Mouse (Mus musculus) CH12.LX (cell line): ENCODE data around the gene Slc48a1. TPM values are rescaled to one million over a fixed set of nuclear protein-coding genes. Genes with fewer than 3 reads are reported as not detected.

ENCODE experiments used
- DNase-seq: peaks from one replicate; pipeline ENCODE4 v3.0.0-alpha.2; 2013; ENCODE audit errors: extremely low read depth
- H3K27ac ChIP-seq: 2 replicates; pipeline ENCODE4 v1.5.1; 2012; ENCODE audit warnings: low read depth, mild to moderate bottlenecking, control low read depth, moderate library complexity; ENCODE audit not compliant: insufficient read depth
- H3K27me3 ChIP-seq: replicated peaks from 2 replicates; pipeline ENCODE3; 2012; ENCODE audit warnings: inconsistent platforms
- H3K36me3 ChIP-seq, 2 experiments: replicated peaks in 1 of 2; 2 replicates each; pipeline versions ENCODE3 to v1.6.1; 2012; ENCODE audit warnings: inconsistent platforms in 1 of 2, low read length in 1 of 2, mild to moderate bottlenecking in 1 of 2, mixed read lengths in 1 of 2, moderate library complexity in 1 of 2; ENCODE audit not compliant: control insufficient read depth in 1 of 2, insufficient read depth in 1 of 2
- H3K4me1 ChIP-seq, 2 experiments: 2 replicates each; pipeline ENCODE4 v1.6.1; 2012; ENCODE audit warnings: inconsistent platforms in 1 of 2, moderate library complexity in 1 of 2; ENCODE audit not compliant: insufficient read depth in 2 of 2, control insufficient read depth in 1 of 2
- H3K4me2 ChIP-seq: 2 replicates; pipeline ENCODE4 v1.6.1; 2012; ENCODE audit warnings: low read depth, mild to moderate bottlenecking, control low read depth; ENCODE audit not compliant: poor library complexity, insufficient read depth, severe bottlenecking
- H3K4me3 ChIP-seq, 3 experiments: fragments of 150-350 bp in 1 of 3; sonication (generic) in 1 of 3; replicated peaks in 1 of 3; 2 replicates each; pipeline versions ENCODE3 to v1.5.1; 2011 to 2012; ENCODE audit warnings: low read depth in 2 of 3, low read length in 2 of 3, mild to moderate bottlenecking in 2 of 3, moderate library complexity in 2 of 3, control low read depth in 1 of 3, improper control_type of control experiment in 1 of 3, inconsistent platforms in 1 of 3, mixed read lengths in 1 of 3; ENCODE audit not compliant: poor library complexity in 1 of 3
- H3K79me2 ChIP-seq: replicated peaks from 2 replicates; pipeline ENCODE4 v1.6.1; 2012; ENCODE audit warnings: mild to moderate bottlenecking, moderate library complexity; ENCODE audit not compliant: control insufficient read depth, poor library complexity, insufficient read depth, severe bottlenecking; ENCODE audit errors: extremely low read depth
- H3K9ac ChIP-seq: 2 replicates; pipeline ENCODE4 v1.6.1; 2012; ENCODE audit warnings: low read depth, mild to moderate bottlenecking, control low read depth, moderate library complexity; ENCODE audit not compliant: insufficient read depth
- H3K9me3 ChIP-seq: replicated peaks from 2 replicates; pipeline ENCODE3; 2012; ENCODE audit warnings: low read length, inconsistent platforms, mixed read lengths
- ETS1 ChIP-seq: conservative IDR thresholded peaks from 2 replicates; pipeline ENCODE4 v1.6.1; 2012; ENCODE audit warnings: low read depth, mild to moderate bottlenecking, inconsistent platforms, low read length, improper control_type of control experiment, moderate library complexity
- HCFC1 ChIP-seq: IDR thresholded peaks from 2 replicates; pipeline ENCODE4 v1.6.1; 2012; ENCODE audit warnings: low read depth, mild to moderate bottlenecking, inconsistent platforms, low read length, improper control_type of control experiment
- JUND ChIP-seq: conservative IDR thresholded peaks from 2 replicates; pipeline ENCODE4 v1.6.1; 2011; ENCODE audit warnings: low read depth, low read length, improper control_type of control experiment
- KAT2A ChIP-seq: IDR thresholded peaks from 2 replicates; pipeline ENCODE4 v1.6.1; 2012; ENCODE audit warnings: low read length, improper control_type of control experiment, inconsistent platforms; ENCODE audit not compliant: insufficient replicate concordance
- MAFK ChIP-seq: IDR thresholded peaks from 2 replicates; pipeline ENCODE4 v1.6.1; 2011; ENCODE audit warnings: low read length, improper control_type of control experiment; ENCODE audit not compliant: insufficient replicate concordance
- MAX ChIP-seq: IDR thresholded peaks from 2 replicates; pipeline ENCODE4 v1.6.1; 2011; ENCODE audit warnings: low read length, improper control_type of control experiment
- MAZ ChIP-seq: IDR thresholded peaks from 2 replicates; pipeline ENCODE4 v1.6.1; 2012; ENCODE audit warnings: low read depth, mild to moderate bottlenecking, inconsistent platforms, low read length, improper control_type of control experiment, moderate library complexity
- MEF2A ChIP-seq: IDR thresholded peaks from 2 replicates; pipeline ENCODE4 v1.6.1; 2014; ENCODE audit warnings: low read depth, mild to moderate bottlenecking, inconsistent platforms, low read length, improper control_type of control experiment, borderline replicate concordance
- MXI1 ChIP-seq: IDR thresholded peaks from 2 replicates; pipeline ENCODE4 v1.6.1; 2011; ENCODE audit warnings: mild to moderate bottlenecking, low read depth, low read length, improper control_type of control experiment
- PAX5 ChIP-seq: IDR thresholded peaks from 2 replicates; pipeline ENCODE4 v1.6.1; 2012; ENCODE audit warnings: low read length, inconsistent platforms, mixed read lengths
- POLR2AphosphoS2 ChIP-seq: IDR thresholded peaks from 2 replicates; pipeline ENCODE4 v1.6.1; 2011; ENCODE audit warnings: low read depth, low read length, improper control_type of control experiment
- RAD21 ChIP-seq: IDR thresholded peaks from 2 replicates; pipeline ENCODE4 v1.6.1; 2011; ENCODE audit warnings: low read depth, mild to moderate bottlenecking, low read length, improper control_type of control experiment, moderate library complexity
- TCF12 ChIP-seq: IDR thresholded peaks from 2 replicates; pipeline ENCODE4 v1.6.1; 2014; ENCODE audit warnings: low read depth, mild to moderate bottlenecking, inconsistent platforms, low read length, improper control_type of control experiment
- UBTF ChIP-seq: IDR thresholded peaks from 2 replicates; pipeline ENCODE4 v1.6.1; 2012; ENCODE audit warnings: low read depth, mild to moderate bottlenecking, inconsistent platforms, low read length, improper control_type of control experiment, moderate library complexity
- USF2 ChIP-seq: conservative IDR thresholded peaks from 2 replicates; pipeline ENCODE4 v1.6.1; 2011; ENCODE audit warnings: low read depth, low read length, improper control_type of control experiment
- ZNF384 ChIP-seq: IDR thresholded peaks from 2 replicates; pipeline ENCODE4 v1.6.1; 2012; ENCODE audit warnings: low read depth, low read length, improper control_type of control experiment, inconsistent platforms
- dilution Hi-C: fragments of 300-500 bp; cut with MboI; formaldehyde crosslinking; loops from 2 replicates; pipeline ENCODE4 v1.14.3; 2020; ENCODE audit warnings: low sequenced_read_pairs; ENCODE audit not compliant: extremely low pct_unique_long_range_greater_than_20kb, extremely low pct_ligation_motif_present
- in situ Hi-C: fragments of 300-500 bp; cut with MboI; formaldehyde crosslinking; loops from 3 replicates; pipeline ENCODE4 v1.14.3; 2019; ENCODE audit warnings: low sequenced_read_pairs, low pct_ligation_motif_present, low pct_unique_long_range_greater_than_20kb, mixed read lengths
- polyA plus RNA-seq: library from polyadenylated mRNA; unstranded; fragments of >175 nt; gene quantifications from 2 replicates; pipeline ENCODE4 v1.2.1, GENCODE M21; 2012; ENCODE audit warnings: low read depth; ENCODE audit not compliant: insufficient read length
- total RNA-seq, 2 experiments: library from RNA; depleted of rRNA; stranded (reverse); fragments of 300-350 nt in 1 of 2; fragments of >200 nt in 1 of 2; gene quantifications; 2 replicates each; pipeline ENCODE4 v1.2.3; 2012 to 2014

The Slc48a1 gene
- total and polyA plus RNA-seq, 3 experiments, result 23.2 to 56.0 (median 39.4) TPM

GRCm38 (mm10) chr15:97810399-97810798 lies 32.1 kb downstream of the Slc48a1 start:
- no peak for DNase-seq
- Histone ChIP-seq H3K4me1 (peaks cover 8 to 37% of the 10 kb centered on the region in 2 experiments; a peak in 3 of 4 replicates), H3K4me2 (no peak overlapping the region), H3K27me3 (no peaks in the 10 kb centered on the region), H3K9ac (no peak overlapping the region), H3K36me3 (peaks cover 64 to 97% of the 10 kb centered on the region in 2 experiments), H3K9me3 (no peaks in the 10 kb centered on the region), H3K4me3 (peak overlapping the region in 1 of 3 experiments; percentile 15), H3K79me2 (peaks cover 2% of the 10 kb centered on the region; the same call in 1 of the 2 replicates), H3K27ac (no peak overlapping the region)
- in situ Hi-C loops, result no loop called here
- dilution Hi-C loops, result no loop called here
- TF ChIP-seq MEF2A, result no peak
- TF ChIP-seq MAFK, result no peak
- peak; percentile 51; the same call in 1 of the 2 replicates for TF ChIP-seq TCF12
- TF ChIP-seq JUND, result no peak
- no peak for TF ChIP-seq RAD21

- TF ChIP-seq MEF2A (no peak), KAT2A (no peak), PAX5 (no peak), MAZ (no peak), USF2 (no peak), MAX (no peak), ETS1 (no peak), MXI1 (no peak), ZNF384 (no peak), HCFC1 (no peak), UBTF (no peak), MAFK (no peak), POLR2AphosphoS2 (no peak)
- TF ChIP-seq, all 38 proteins: peak for 0
Measured at GRCm38 (mm10) chr15:97811307-97811706, 33.0 kb downstream of the Slc48a1 start.

More at GRCm38 (mm10) chr15:97811307-97811706, 33.0 kb downstream of the Slc48a1 start:
- Histone ChIP-seq H3K79me2 (peaks cover 2% of the 10 kb centered on the region; the same call in 1 of the 2 replicates), H3K4me3 (no peak overlapping the region), H3K27ac (no peak overlapping the region), H3K36me3 (peaks cover 61 to 100% of the 10 kb centered on the region in 2 experiments), H3K9me3 (no peaks in the 10 kb centered on the region), H3K4me1 (peaks cover 11 to 46% of the 10 kb centered on the region in 2 experiments; a peak in 3 of 4 replicates), H3K27me3 (no peaks in the 10 kb centered on the region), H3K4me2 (no peak overlapping the region), H3K9ac (no peak overlapping the region)
- dilution Hi-C loops (no loop called here), in situ Hi-C loops (no loop called here)
- no peak for DNase-seq
